Mouse (Mus musculus): Measurements from ENCODE around the gene Aamp. TPM values are rescaled to one million over a fixed set of nuclear protein-coding genes. Genes with fewer than 3 reads are reported as not detected.

Gene Aamp
- 1.4 TPM for polyA plus RNA-seq (2014; fragmentation: Illumina TruSeq; extraction: RNeasy Lipid Tissue Mini Kit (QIAGEN cat#74804); ENCODE audit: low replicate concordance)

DNA sequence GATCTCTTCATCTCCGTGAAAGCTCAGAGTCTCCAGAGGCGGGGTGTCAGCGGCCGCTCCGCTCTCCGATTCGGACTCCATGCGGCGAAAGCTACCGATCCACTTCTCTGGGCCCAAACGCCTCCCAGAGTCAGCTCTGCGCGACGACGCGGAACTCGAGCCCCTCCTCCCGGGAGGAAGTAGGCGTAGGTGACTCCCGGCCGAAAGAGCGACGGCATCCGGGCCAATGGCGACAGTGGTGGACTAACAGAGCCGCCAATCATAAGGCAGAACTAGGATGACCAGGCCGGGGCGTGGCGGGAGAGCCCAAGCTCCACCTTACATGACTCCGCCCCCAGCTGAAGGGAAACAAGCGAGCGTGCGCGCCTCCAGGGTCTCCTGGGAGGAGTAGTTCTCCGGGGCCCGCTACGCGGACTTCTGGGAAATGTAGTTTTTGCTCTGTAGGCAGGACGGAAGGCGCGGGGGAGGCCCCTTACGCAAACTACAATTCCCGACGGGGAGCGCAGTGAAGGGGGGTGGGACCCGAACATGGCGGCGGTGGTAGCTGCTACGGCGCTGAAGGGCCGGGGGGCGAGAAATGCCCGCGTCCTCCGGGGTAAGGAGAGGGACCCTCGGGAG is at the start of gene Aamp, which contains the start of gene Pnkd:
TSS of gene Aamp (minus strand) at position 196 of the 618 bp plus-strand sequence.
TSS of gene Pnkd (plus strand) at position 388 of the 618 bp plus-strand sequence.

GRCm38 (mm10) chr1:74305522-74305921 is 21.0 kb upstream of the Aamp start, which contains the start of gene Tmbim1:
Gene Tmbim1 (minus strand): TSS chr1:74305622.

GRCm38 (mm10) chr1:74278538-74278937 is 6.0 kb downstream of the Aamp start, which contains the start of gene Gpbar1:
Gene Gpbar1 (plus strand): TSS chr1:74278550.

DNA sequence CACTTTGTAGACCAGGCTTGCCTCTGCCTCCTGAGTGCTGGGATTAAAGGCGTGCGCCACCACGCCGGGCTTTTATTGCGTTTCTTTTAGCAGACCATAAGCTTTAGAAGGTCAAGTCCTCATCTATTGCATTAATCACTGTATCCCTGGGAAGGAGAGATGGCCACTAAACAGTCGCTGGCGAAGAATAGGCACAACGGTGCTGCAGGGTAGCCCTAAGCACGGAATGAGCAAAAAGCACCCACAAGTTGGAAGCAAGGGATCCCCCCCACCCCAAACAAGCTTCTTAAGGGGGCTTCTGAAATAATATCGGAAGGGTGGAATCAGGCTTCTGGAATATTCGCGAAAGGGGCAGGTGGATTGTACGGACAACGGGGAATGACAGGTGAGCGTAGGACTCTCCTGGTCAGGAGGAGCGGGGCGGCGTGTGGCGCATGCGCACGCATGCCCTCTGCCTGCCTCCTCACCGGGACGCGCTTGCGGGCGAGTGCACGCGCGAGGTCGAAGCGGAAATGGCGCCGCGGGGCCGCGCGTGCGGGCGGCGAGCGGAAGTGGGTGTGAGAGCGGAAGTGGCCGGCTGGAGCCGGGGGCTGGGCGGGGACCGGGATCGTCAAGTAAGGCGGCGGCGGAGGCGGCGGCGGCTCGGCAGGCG is 48.5 kb downstream of the Aamp start, which contains the start of gene Arpc2:
TSS of gene Arpc2 (plus strand) at position 147 of the 652 bp plus-strand sequence.

Other genes starting within 250 kb of the Aamp start
- gene Tns1, start 160.3 kb downstream of the Aamp start, polyA plus RNA-seq (2014; fragmentation: Illumina TruSeq; extraction: RNeasy Lipid Tissue Mini Kit (QIAGEN cat#74804); ENCODE audit: low replicate concordance) = 4.3 TPM
- not detected for gene Rufy4, start 159.2 kb downstream of the Aamp start, polyA plus RNA-seq (2014; fragmentation: Illumina TruSeq; extraction: RNeasy Lipid Tissue Mini Kit (QIAGEN cat#74804); ENCODE audit: low replicate concordance)
- 0.41 TPM for gene Cxcr2, start 130.7 kb downstream of the Aamp start, polyA plus RNA-seq (2014; fragmentation: Illumina TruSeq; extraction: RNeasy Lipid Tissue Mini Kit (QIAGEN cat#74804); ENCODE audit: low replicate concordance)
- not detected for gene Cxcr1, start 90.1 kb downstream of the Aamp start, polyA plus RNA-seq (2014; fragmentation: Illumina TruSeq; extraction: RNeasy Lipid Tissue Mini Kit (QIAGEN cat#74804); ENCODE audit: low replicate concordance)
- 782 TPM for gene Arpc2, start 48.7 kb downstream of the Aamp start, polyA plus RNA-seq (2014; fragmentation: Illumina TruSeq; extraction: RNeasy Lipid Tissue Mini Kit (QIAGEN cat#74804); ENCODE audit: low replicate concordance)
- not detected for gene Gpbar1, start 6.2 kb downstream of the Aamp start, polyA plus RNA-seq (2014; fragmentation: Illumina TruSeq; extraction: RNeasy Lipid Tissue Mini Kit (QIAGEN cat#74804); ENCODE audit: low replicate concordance)
- gene Pnkd, start 192 bp upstream of the Aamp start, polyA plus RNA-seq (2014; fragmentation: Illumina TruSeq; extraction: RNeasy Lipid Tissue Mini Kit (QIAGEN cat#74804); ENCODE audit: low replicate concordance) = 2.5 TPM
- gene Tmbim1, start 20.9 kb upstream of the Aamp start, polyA plus RNA-seq (2014; fragmentation: Illumina TruSeq; extraction: RNeasy Lipid Tissue Mini Kit (QIAGEN cat#74804); ENCODE audit: low replicate concordance) = 54.5 TPM
- 0.22 TPM for gene Catip, start 77.4 kb upstream of the Aamp start, polyA plus RNA-seq (2014; fragmentation: Illumina TruSeq; extraction: RNeasy Lipid Tissue Mini Kit (QIAGEN cat#74804); ENCODE audit: low replicate concordance)
- gene Slc11a1, start 90.5 kb upstream of the Aamp start, polyA plus RNA-seq (2014; fragmentation: Illumina TruSeq; extraction: RNeasy Lipid Tissue Mini Kit (QIAGEN cat#74804); ENCODE audit: low replicate concordance) = 1.8 TPM
- 8.2 TPM for gene Ctdsp1, start 106.8 kb upstream of the Aamp start, polyA plus RNA-seq (2014; fragmentation: Illumina TruSeq; extraction: RNeasy Lipid Tissue Mini Kit (QIAGEN cat#74804); ENCODE audit: low replicate concordance)
- 353 TPM for gene Vil1, start 124.6 kb upstream of the Aamp start, polyA plus RNA-seq (2014; fragmentation: Illumina TruSeq; extraction: RNeasy Lipid Tissue Mini Kit (QIAGEN cat#74804); ENCODE audit: low replicate concordance)
- gene Cnot9, start 221.3 kb upstream of the Aamp start, polyA plus RNA-seq (2014; fragmentation: Illumina TruSeq; extraction: RNeasy Lipid Tissue Mini Kit (QIAGEN cat#74804); ENCODE audit: low replicate concordance) = 42.1 TPM

Data from small intestine, adult 10 weeks (tissue).